Mouse (Mus musculus) hindbrain, embryonic 14.5 days (tissue): ENCODE measurements at regions not wholly inside any gene's neighbourhood (a gene's known extent, or its start where the extent isn't known, plus 50 kb on each side); places are given as distances from the start of the nearest gene placed in this dataset.

ENCODE experiments used
- ATAC-seq: fragments of 200-750 bp; cut with Nextera tagmentation; 2 replicates; pipeline ENCODE4 v1.8.0; 2017; ENCODE audit warnings: moderate number of reproducible peaks, mild to moderate bottlenecking, moderate TSS enrichment, moderate library complexity; ENCODE audit not compliant: low FRiP score
- DNase-seq: peaks from one replicate; pipeline ENCODE4 v3.0.0-alpha.2; 2015; ENCODE audit warnings: low spot score
- H3K27ac ChIP-seq: fragments of 300-500 bp; sonication (generic); 2 replicates; pipeline ENCODE4 v1.5.1; 2014; ENCODE audit warnings: mild to moderate bottlenecking, moderate library complexity
- H3K27me3 ChIP-seq: fragments of 300-500 bp; sonication (generic); 2 replicates; pipeline ENCODE4 v1.6.1; 2014; ENCODE audit warnings: mild to moderate bottlenecking, low read length, mixed read lengths; ENCODE audit not compliant: control insufficient read depth, insufficient read depth
- H3K36me3 ChIP-seq: fragments of 300-500 bp; sonication (generic); replicated peaks from 2 replicates; pipeline ENCODE4 v1.6.1; 2014; ENCODE audit not compliant: control insufficient read depth, insufficient read depth
- H3K4me1 ChIP-seq: fragments of 300-500 bp; sonication (generic); replicated peaks from 2 replicates; pipeline ENCODE4 v1.6.1; 2014; ENCODE audit warnings: antibody characterized with exemption, low read length, mixed read lengths; ENCODE audit not compliant: control insufficient read depth, insufficient read depth
- H3K4me2 ChIP-seq: fragments of 300-500 bp; sonication (generic); replicated peaks from 2 replicates; pipeline ENCODE4 v1.6.1; 2014; ENCODE audit warnings: mild to moderate bottlenecking, moderate library complexity
- H3K4me3 ChIP-seq: fragments of 300-500 bp; sonication (generic); replicated peaks from 2 replicates; pipeline ENCODE4 v1.5.1; 2014; ENCODE audit warnings: mild to moderate bottlenecking, low read length
- H3K9ac ChIP-seq: fragments of 300-500 bp; sonication (generic); 2 replicates; pipeline ENCODE4 v1.6.1; 2014
- H3K9me3 ChIP-seq: fragments of 300-500 bp; sonication (generic); 2 replicates; pipeline ENCODE4 v1.6.1; 2016; ENCODE audit warnings: low read length; ENCODE audit not compliant: control insufficient read depth
- WGBS: fragments of 180-500 bp; shearing (Covaris S2); extraction: QIAGEN DNeasy Blood & Tissue Kit; methylation state at CpG from one replicate; pipeline ENCODE4 v1.1.7; 2014; 5-methylcytosine and 5-hydroxymethylcytosine counted together

- ATAC-seq (no peak), DNase-seq (peak; percentile 32)
- H3K36me3 ChIP-seq = no peaks in the 10 kb centered on the region
- no peak overlapping the region for H3K27ac ChIP-seq
- 57% methylated on average over 1 of the region's 1 CpGs for WGBS
- no peak overlapping the region for H3K4me3 ChIP-seq
- no peaks in the 10 kb centered on the region for H3K4me1 ChIP-seq
- H3K27me3 ChIP-seq = peaks cover 3% of the 10 kb centered on the region; the same call in 1 of the 2 replicates
- H3K9me3 ChIP-seq = no peaks in the 10 kb centered on the region
- no peak overlapping the region for H3K4me2 ChIP-seq
- no peak overlapping the region for H3K9ac ChIP-seq
These were observed 91.2 kb downstream of the Rnf138rt1 start for GRCm38 (mm10) chrX:163669886-163670285.
